In genomic region chrX:18162192-18162857, GRCm38 (mm10) we compare ENCODE assay signal across 8 mouse cellular contexts. TPM values are rescaled to one million over a fixed set of nuclear protein-coding genes. Genes with fewer than 3 reads are reported as not detected.
A peak's percentile ranks its signal among the peaks of the same experiment; 100 is the strongest.
DNase-seq lines count a peak whose midpoint lies in the region; ATAC-seq and TF ChIP-seq lines count a peak whose summit lies in the region.

TSS of gene Kdm6a (plus strand) at chrX:18162575.

- no peak for TF ChIP-seq EP300 in heart, adult 2 months (IDR thresholded peaks at IDR 0.05; ENCODE audit: insufficient read depth, low read depth, low read length)

- H3K4me1 ChIP-seq in embryonic facial prominence, embryonic 14.5 days (ENCODE audit: control insufficient read depth, insufficient read depth, low read length): no peaks in the 10 kb centered on the region
- no peaks in the 10 kb centered on the region for H3K4me1 ChIP-seq in heart, adult 2 months (ENCODE audit: control insufficient read depth, insufficient read depth, low read length)
- H3K4me1 ChIP-seq in limb, embryonic 13.5 days: no peaks in the 10 kb centered on the region
- peaks cover 2% of the 10 kb centered on the region; the same call in 1 of the 2 replicates for H3K4me1 ChIP-seq in midbrain, embryonic 16.5 days (ENCODE audit: control insufficient read depth, insufficient read depth, low read length)

- ATAC-seq in embryonic facial prominence, embryonic 14.5 days (ENCODE audit: low read depth): peak; percentile 99
- ATAC-seq in limb, embryonic 13.5 days (ENCODE audit: low FRiP score, low read depth): peak; percentile 99
- ATAC-seq in midbrain, embryonic 16.5 days: peak; percentile 100

- peak within 1 kb of the TSS; percentile 64 for H3K4me2 ChIP-seq in embryonic facial prominence, embryonic 14.5 days (ENCODE audit: low read depth, low read length)
- H3K4me2 ChIP-seq in limb, embryonic 13.5 days (replicated peaks): peak within 1 kb of the TSS; percentile 66
- H3K4me2 ChIP-seq in midbrain, embryonic 16.5 days (ENCODE audit: low read length): peak within 1 kb of the TSS; percentile 72

- H3K9ac ChIP-seq in embryonic facial prominence, embryonic 14.5 days (ENCODE audit: low read depth, low read length): peak within 1 kb of the TSS; percentile 96
- H3K9ac ChIP-seq in heart, adult 2 months (ENCODE audit: low read depth, low read length): peak within 1 kb of the TSS; percentile 97
- peak within 1 kb of the TSS; percentile 95 for H3K9ac ChIP-seq in limb, embryonic 13.5 days
- H3K9ac ChIP-seq in midbrain, embryonic 16.5 days (ENCODE audit: low read depth, low read length): peak within 1 kb of the TSS; percentile 87

- DNase-seq in 3T3-L1 (ENCODE audit: low read depth, low spot score): peak; percentile 99
- peak; percentile 91 to 97 for DNase-seq in adrenal gland, postnatal 4 days (ENCODE audit: low spot score in 2 of 2)
- peak; percentile 100 for DNase-seq in embryonic facial prominence, embryonic 14.5 days (ENCODE audit: low spot score)
- DNase-seq in heart, adult 2 months: peak; percentile 99
- peak; percentile 98 to 100 for DNase-seq in kidney, adult 8-10 months
- DNase-seq in spleen, postnatal 10 days (ENCODE audit: low spot score in 2 of 2): peak; percentile 99

- peak within 1 kb of the TSS; percentile 99 for H3K27ac ChIP-seq in embryonic facial prominence, embryonic 14.5 days (replicated peaks; ENCODE audit: low read depth, low read length)
- H3K27ac ChIP-seq in heart, adult 2 months: peak within 1 kb of the TSS; percentile 96
- H3K27ac ChIP-seq in limb, embryonic 13.5 days: peak within 1 kb of the TSS; percentile 98
- peak within 1 kb of the TSS; percentile 98 for H3K27ac ChIP-seq in midbrain, embryonic 16.5 days (ENCODE audit: low read length)

- no peak for TF ChIP-seq CTCF in heart, adult 2 months (IDR thresholded peaks at IDR 0.05)

- no peaks in the 10 kb centered on the region for H3K36me3 ChIP-seq in embryonic facial prominence, embryonic 14.5 days (ENCODE audit: control insufficient read depth, insufficient read depth, low read length)
- H3K36me3 ChIP-seq in heart, adult 2 months (ENCODE audit: control insufficient read depth, insufficient read depth, low read length): no peaks in the 10 kb centered on the region
- H3K36me3 ChIP-seq in limb, embryonic 13.5 days: no peaks in the 10 kb centered on the region
- H3K36me3 ChIP-seq in midbrain, embryonic 16.5 days (ENCODE audit: control insufficient read depth, insufficient read depth, low read length): no peaks in the 10 kb centered on the region

- intact Hi-C loops in heart, adult 2 months (cut with DNase I): loop anchor here (5.0 to 10.0 kb wide), 4 partner anchors 75 to 638 kb away; no protein-coding TSS in a partner anchor

- H3K9me3 ChIP-seq in embryonic facial prominence, embryonic 14.5 days (ENCODE audit: control insufficient read depth, low read length): no peaks in the 10 kb centered on the region
- H3K9me3 ChIP-seq in limb, embryonic 13.5 days: no peaks in the 10 kb centered on the region
- no peaks in the 10 kb centered on the region for H3K9me3 ChIP-seq in midbrain, embryonic 16.5 days (replicated peaks; ENCODE audit: control insufficient read depth, low read length, poor library complexity, severe bottlenecking)

- 0% methylated on average over 23 of the region's 50 CpGs for WGBS in embryonic facial prominence, embryonic 14.5 days
- under 1% methylated on average over 48 of the region's 50 CpGs for WGBS in heart, adult 2 months
- under 1% methylated on average over 46 of the region's 50 CpGs for WGBS in limb, embryonic 13.5 days
- under 1% methylated on average over 42 of the region's 50 CpGs for WGBS in midbrain, embryonic 16.5 days

- H3K79me2 ChIP-seq in heart, adult 2 months (replicated peaks; ENCODE audit: control insufficient read depth, insufficient read depth, low read length): no peaks in the 10 kb centered on the region

- TF ChIP-seq POLR2A in heart, adult 2 months (IDR thresholded peaks at IDR 0.05; ENCODE audit: insufficient read depth, low read depth, low read length): peak; percentile 80

- no peaks in the 10 kb centered on the region for H3K27me3 ChIP-seq in embryonic facial prominence, embryonic 14.5 days (replicated peaks; ENCODE audit: control insufficient read depth, insufficient read depth, low read length)
- H3K27me3 ChIP-seq in heart, adult 2 months (ENCODE audit: control insufficient read depth, insufficient read depth, low read length): no peaks in the 10 kb centered on the region
- H3K27me3 ChIP-seq in limb, embryonic 13.5 days: no peaks in the 10 kb centered on the region
- H3K27me3 ChIP-seq in midbrain, embryonic 16.5 days (ENCODE audit: control insufficient read depth, insufficient read depth, low read depth, low read length): no peaks in the 10 kb centered on the region

- peak within 1 kb of the TSS; percentile 75 for H3K4me3 ChIP-seq in embryonic facial prominence, embryonic 14.5 days (ENCODE audit: low read depth, low read length)
- peak within 1 kb of the TSS; percentile 95 for H3K4me3 ChIP-seq in heart, adult 2 months
- peak within 1 kb of the TSS; percentile 74 for H3K4me3 ChIP-seq in limb, embryonic 13.5 days
- peak within 1 kb of the TSS; percentile 79 for H3K4me3 ChIP-seq in midbrain, embryonic 16.5 days (ENCODE audit: low read depth, low read length)

RNA-seq across cellular contexts. Expression of gene Kdm6a, which starts in this region (rescaled TPM):
- total RNA-seq in adrenal gland, postnatal 4 days (2021): 10 to 100 TPM; 60.1 to 96.8 TPM
- polyA plus RNA-seq in embryonic facial prominence, embryonic 14.5 days (2014; fragmentation: Nextera tagmentation; extraction: Ambion mirVana): 18.6 and 23.7 TPM in 2 replicates
- total RNA-seq in heart, adult 2 months (2021): 10 to 100 TPM; 22.5 to 33.5 TPM
- polyA plus RNA-seq in heart, adult 2 months (2012; rRNA removed): 7.0 and 25.6 TPM in 2 replicates
- polyA plus RNA-seq in limb, embryonic 13.5 days (2015; fragmentation: Nextera tagmentation; extraction: Ambion mirVana): 22.3 and 25.5 TPM in 2 replicates
- polyA plus RNA-seq in midbrain, embryonic 16.5 days (2015; fragmentation: Nextera tagmentation; extraction: Ambion mirVana): 19.8 and 22.4 TPM in 2 replicates

Comparison
In these comparisons a context has a peak if more than half of its experiments do, and no peak if none do; other contexts are left out.
1. Peak in every context shown above with its lines: DNase-seq, ATAC-seq, H3K4me3 ChIP-seq and H3K27ac ChIP-seq.